Mouse (Mus musculus) liver, embryonic 14.5 days (tissue): Measurements from ENCODE around the gene Ints3.

Source experiments
- CTCF ChIP-seq: IDR thresholded peaks from 2 replicates; pipeline ENCODE4 v1.5.1; 2016; ENCODE audit warnings: antibody characterized with exemption, low read depth, control low read depth
- EP300 ChIP-seq: IDR thresholded peaks from 2 replicates; pipeline ENCODE4 v1.6.1; 2016; ENCODE audit warnings: antibody characterized with exemption, low read depth

GRCm38 (mm10) chr3:90445417-90446200, 12.2 kb upstream of the Ints3 start:
- no peak for TF ChIP-seq CTCF
- no peak for TF ChIP-seq EP300
